Mouse (Mus musculus): ENCODE data around the gene Vill.

Vill gene

GRCm38 (mm10) chr9:119052154-119052944 is at the start of gene Vill:
Gene Vill, plus strand, starts transcription at chr9:119052778.
- peak; percentile 69 for DNase-seq

GRCm38 (mm10) chr9:119003990-119004702 is 48.4 kb upstream of the Vill start:
- DNase-seq, result no peak

GRCm38 (mm10) chr9:119004703-119005076 is 47.9 kb upstream of the Vill start:
- no peak for DNase-seq

GRCm38 (mm10) chr9:119005303-119006029 is 47.1 kb upstream of the Vill start:
- no peak for DNase-seq

- DNase-seq, result no peak
Measured at GRCm38 (mm10) chr9:119007266-119007665, 45.3 kb upstream of the Vill start.

- no peak for DNase-seq
Measured at GRCm38 (mm10) chr9:119008871-119009270, 43.7 kb upstream of the Vill start.

GRCm38 (mm10) chr9:119010156-119010710 is 42.3 kb upstream of the Vill start:
- peak; percentile 45 for DNase-seq

- no peak for DNase-seq
Measured at GRCm38 (mm10) chr9:119016785-119017507, 35.6 kb upstream of the Vill start.

GRCm38 (mm10) chr9:119021731-119022130 is 30.8 kb upstream of the Vill start:
- DNase-seq, result peak; percentile 49

- DNase-seq, result peak; percentile 67
Measured at GRCm38 (mm10) chr9:119025263-119025662, 27.3 kb upstream of the Vill start.

- DNase-seq, result peak; percentile 74
Measured at GRCm38 (mm10) chr9:119025832-119026331, 26.7 kb upstream of the Vill start.

GRCm38 (mm10) chr9:119027337-119027736 is 25.2 kb upstream of the Vill start:
- DNase-seq, result no peak

GRCm38 (mm10) chr9:119028226-119029195 is 24.1 kb upstream of the Vill start:
- no peak for DNase-seq

GRCm38 (mm10) chr9:119029568-119029967 is 23.0 kb upstream of the Vill start:
- peak; percentile 81 for DNase-seq

GRCm38 (mm10) chr9:119031038-119031437 is 21.5 kb upstream of the Vill start:
- DNase-seq, result no peak

- DNase-seq, result peak; percentile 43
Measured at GRCm38 (mm10) chr9:119031772-119032171, 20.8 kb upstream of the Vill start.

- DNase-seq, result no peak
Measured at GRCm38 (mm10) chr9:119032538-119032937, 20.0 kb upstream of the Vill start.

GRCm38 (mm10) chr9:119033111-119033921 is 19.3 kb upstream of the Vill start:
- DNase-seq, result no peak

- DNase-seq, result no peak
Measured at GRCm38 (mm10) chr9:119034069-119034468, 18.5 kb upstream of the Vill start.

Data from kidney, adult 11 months (tissue).